Mouse (Mus musculus): Measurements from ENCODE around the gene Dlg2. TPM values are rescaled to one million over a fixed set of nuclear protein-coding genes. Genes with fewer than 3 reads are reported as not detected.

The Dlg2 gene
- polyA plus RNA-seq, 1 experiment: 6.0 TPM

DNA sequence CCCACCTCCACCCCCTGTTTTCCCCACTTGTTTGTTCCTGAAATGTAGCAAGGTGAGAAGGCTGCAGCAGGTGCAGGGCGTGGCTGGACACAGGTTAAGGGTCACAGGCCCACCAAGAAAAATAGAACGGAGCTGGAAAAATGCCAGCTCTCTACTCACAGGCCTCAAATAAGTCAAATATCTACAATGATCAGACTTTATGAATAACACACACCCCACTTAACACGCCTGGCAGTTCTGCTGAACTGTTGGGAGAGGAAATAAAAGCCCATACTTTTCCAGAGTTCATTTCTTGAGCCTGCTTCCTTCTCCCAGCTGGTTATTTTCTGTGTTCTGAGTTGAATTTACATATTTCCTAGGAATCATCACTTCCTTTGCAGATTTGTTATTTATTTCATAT is 967.4 kb downstream of the Dlg2 start:
- H3K27ac ChIP-seq (ENCODE audit: control insufficient read depth, insufficient read depth, low read length): no peak overlapping the region
- 79% methylated on average over 3 of the region's 3 CpGs for WGBS
- H3K4me3 ChIP-seq (ENCODE audit: control insufficient read depth, insufficient read depth, low read length): no peak overlapping the region
- TF ChIP-seq CTCF (IDR thresholded peaks at IDR 0.05; ENCODE audit: borderline replicate concordance, control insufficient read depth, extremely low read depth, insufficient read depth, low read length, poor library complexity) (no peak), POLR2A (IDR thresholded peaks at IDR 0.05; ENCODE audit: control insufficient read depth, extremely low read depth, insufficient read depth, low read length, poor library complexity) (no peak)
- H3K27me3 ChIP-seq (ENCODE audit: control insufficient read depth, insufficient read depth, low read length): no peaks in the 10 kb centered on the region
- no peak for DNase-seq
- H3K4me1 ChIP-seq (replicated peaks; ENCODE audit: control insufficient read depth, insufficient read depth, low read length): no peaks in the 10 kb centered on the region
- H3K36me3 ChIP-seq (ENCODE audit: control insufficient read depth, insufficient read depth, low read length): no peaks in the 10 kb centered on the region

DNA sequence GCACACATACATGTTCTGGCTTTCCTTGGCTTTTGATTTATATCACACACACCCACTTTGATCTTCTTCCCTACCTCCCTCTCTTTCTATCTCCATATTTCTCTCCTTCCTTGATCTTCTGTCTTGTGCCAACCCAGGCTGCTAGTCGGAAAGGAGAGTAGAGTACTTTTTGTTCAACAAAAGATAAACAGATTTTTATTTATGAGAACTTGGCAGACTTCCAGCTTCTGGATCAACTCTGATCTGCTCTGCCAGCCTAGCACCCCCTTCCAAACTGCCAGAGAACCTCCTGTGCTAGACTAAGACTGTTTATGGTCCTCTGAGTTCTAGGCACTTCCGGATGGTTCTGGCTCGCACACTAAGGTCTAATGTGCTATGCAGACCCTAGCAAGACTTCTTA is 968.3 kb downstream of the Dlg2 start:
- no peaks in the 10 kb centered on the region for H3K27me3 ChIP-seq (ENCODE audit: control insufficient read depth, insufficient read depth, low read length)
- H3K4me1 ChIP-seq (replicated peaks; ENCODE audit: control insufficient read depth, insufficient read depth, low read length): no peaks in the 10 kb centered on the region
- WGBS: 81% methylated on average over 3 of the region's 3 CpGs
- no peaks in the 10 kb centered on the region for H3K36me3 ChIP-seq (ENCODE audit: control insufficient read depth, insufficient read depth, low read length)
- TF ChIP-seq CTCF (IDR thresholded peaks at IDR 0.05; ENCODE audit: borderline replicate concordance, control insufficient read depth, extremely low read depth, insufficient read depth, low read length, poor library complexity) (no peak), POLR2A (IDR thresholded peaks at IDR 0.05; ENCODE audit: control insufficient read depth, extremely low read depth, insufficient read depth, low read length, poor library complexity) (no peak)
- no peak overlapping the region for H3K4me3 ChIP-seq (ENCODE audit: control insufficient read depth, insufficient read depth, low read length)
- H3K27ac ChIP-seq (ENCODE audit: control insufficient read depth, insufficient read depth, low read length): no peak overlapping the region
- DNase-seq: no peak

DNA sequence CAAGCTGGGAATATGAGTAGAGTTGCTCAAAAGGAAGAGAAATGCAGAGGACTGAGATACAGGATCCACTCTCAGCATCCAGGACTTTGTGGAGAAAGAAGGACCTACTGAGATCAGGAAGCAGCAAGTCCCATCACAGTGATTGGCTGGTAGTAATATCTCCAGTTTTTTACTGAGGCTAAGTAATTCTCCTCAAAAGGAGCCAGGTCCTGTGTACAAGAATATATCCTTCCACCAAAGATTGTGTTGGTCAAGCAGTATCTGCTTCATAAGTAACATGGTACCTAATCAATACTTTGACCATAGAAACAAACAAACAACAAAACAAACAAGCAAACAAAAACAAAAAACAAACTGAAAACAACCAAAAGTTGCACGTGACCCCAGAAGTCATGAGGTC is 980.3 kb downstream of the Dlg2 start:
- no peak for DNase-seq
- Histone ChIP-seq H3K27me3 (ENCODE audit: control insufficient read depth, insufficient read depth, low read length) (no peaks in the 10 kb centered on the region), H3K4me3 (ENCODE audit: control insufficient read depth, insufficient read depth, low read length) (no peak overlapping the region), H3K27ac (ENCODE audit: control insufficient read depth, insufficient read depth, low read length) (no peak overlapping the region), H3K4me1 (replicated peaks; ENCODE audit: control insufficient read depth, insufficient read depth, low read length) (no peaks in the 10 kb centered on the region), H3K36me3 (ENCODE audit: control insufficient read depth, insufficient read depth, low read length) (no peaks in the 10 kb centered on the region)
- 10% methylated on average over 1 of the region's 1 CpGs for WGBS
- no peak for TF ChIP-seq POLR2A (IDR thresholded peaks at IDR 0.05; ENCODE audit: control insufficient read depth, extremely low read depth, insufficient read depth, low read length, poor library complexity)
- no peak for TF ChIP-seq CTCF (IDR thresholded peaks at IDR 0.05; ENCODE audit: borderline replicate concordance, control insufficient read depth, extremely low read depth, insufficient read depth, low read length, poor library complexity)

DNA sequence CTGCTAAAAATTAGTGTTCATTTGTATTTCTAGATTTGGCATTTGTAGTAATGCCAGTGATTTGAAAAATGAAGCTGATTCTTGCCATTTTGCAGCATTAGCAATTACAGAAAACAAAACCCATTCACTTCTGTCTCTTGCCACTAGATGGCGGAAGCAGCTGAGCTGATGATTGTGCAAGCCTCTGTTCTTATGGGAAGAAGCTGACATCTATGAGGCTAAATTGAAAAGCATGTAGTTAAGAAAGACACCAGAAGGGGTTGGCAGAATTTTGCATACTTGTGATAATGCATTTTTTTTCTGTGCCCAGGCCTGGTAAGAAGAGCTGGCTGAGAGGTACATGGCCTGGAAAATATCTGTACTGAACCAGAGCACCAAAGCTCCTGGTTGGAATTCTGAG is 980.7 kb downstream of the Dlg2 start:
- peak; percentile 8 for DNase-seq
- 0% methylated on average over 1 of the region's 1 CpGs for WGBS

DNA sequence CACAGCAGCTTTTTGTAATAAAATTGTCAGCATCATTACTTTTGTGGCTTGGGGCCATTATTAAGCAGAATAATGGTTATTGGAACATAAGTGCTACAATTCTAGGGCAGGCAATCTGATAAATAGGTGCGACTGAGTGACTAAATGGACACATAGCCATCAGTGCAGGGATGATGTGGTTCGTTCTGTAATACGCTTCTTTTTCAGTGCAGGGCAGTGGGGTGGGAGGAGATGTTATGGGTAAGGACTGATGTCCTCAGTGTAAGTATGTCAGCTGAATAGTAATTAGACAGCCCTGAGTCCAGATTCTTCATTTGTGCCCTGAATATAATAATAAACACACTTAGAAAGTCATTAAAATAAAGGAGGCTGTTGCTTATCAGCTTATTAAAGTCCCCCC is 984.9 kb downstream of the Dlg2 start:
- H3K27me3 ChIP-seq (ENCODE audit: control insufficient read depth, insufficient read depth, low read length): no peaks in the 10 kb centered on the region
- no peak overlapping the region for H3K27ac ChIP-seq (ENCODE audit: control insufficient read depth, insufficient read depth, low read length)
- H3K4me1 ChIP-seq (replicated peaks; ENCODE audit: control insufficient read depth, insufficient read depth, low read length): no peaks in the 10 kb centered on the region
- H3K36me3 ChIP-seq (ENCODE audit: control insufficient read depth, insufficient read depth, low read length): no peaks in the 10 kb centered on the region
- no peak for TF ChIP-seq CTCF (IDR thresholded peaks at IDR 0.05; ENCODE audit: borderline replicate concordance, control insufficient read depth, extremely low read depth, insufficient read depth, low read length, poor library complexity)
- TF ChIP-seq POLR2A (IDR thresholded peaks at IDR 0.05; ENCODE audit: control insufficient read depth, extremely low read depth, insufficient read depth, low read length, poor library complexity): no peak
- WGBS: 98% methylated on average over 3 of the region's 3 CpGs
- H3K4me3 ChIP-seq (ENCODE audit: control insufficient read depth, insufficient read depth, low read length): no peak overlapping the region
- no peak for DNase-seq

More for the DNA sequence above, 980.7 kb downstream of the Dlg2 start:
- Histone ChIP-seq H3K27ac (ENCODE audit: control insufficient read depth, insufficient read depth, low read length) (no peak overlapping the region), H3K4me3 (ENCODE audit: control insufficient read depth, insufficient read depth, low read length) (no peak overlapping the region), H3K4me1 (replicated peaks; ENCODE audit: control insufficient read depth, insufficient read depth, low read length) (no peaks in the 10 kb centered on the region), H3K36me3 (ENCODE audit: control insufficient read depth, insufficient read depth, low read length) (no peaks in the 10 kb centered on the region), H3K27me3 (ENCODE audit: control insufficient read depth, insufficient read depth, low read length) (no peaks in the 10 kb centered on the region)
- TF ChIP-seq POLR2A (IDR thresholded peaks at IDR 0.05; ENCODE audit: control insufficient read depth, extremely low read depth, insufficient read depth, low read length, poor library complexity) (no peak), CTCF (IDR thresholded peaks at IDR 0.05; ENCODE audit: borderline replicate concordance, control insufficient read depth, extremely low read depth, insufficient read depth, low read length, poor library complexity) (no peak)

DNA sequence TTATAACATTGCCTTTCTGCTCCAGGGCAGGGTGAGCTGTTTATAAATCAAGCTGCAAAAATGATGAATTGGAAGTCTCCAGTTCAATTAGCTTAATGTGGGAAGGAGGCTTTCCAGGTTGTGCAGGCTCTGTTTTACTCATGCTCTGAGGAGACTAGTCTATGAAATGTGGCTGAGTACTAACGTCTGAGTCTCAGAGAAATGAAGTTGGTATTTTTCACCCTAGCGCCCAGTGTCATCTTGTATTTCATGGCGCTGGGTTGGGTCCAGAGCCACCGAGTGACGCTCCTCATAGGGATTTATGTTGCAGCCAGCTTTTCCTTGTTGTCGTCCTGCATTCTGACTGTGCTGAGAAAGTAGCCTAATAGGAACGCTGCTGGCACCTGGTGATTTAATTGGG is 986.8 kb downstream of the Dlg2 start:
- Histone ChIP-seq H3K4me3 (ENCODE audit: control insufficient read depth, insufficient read depth, low read length) (no peak overlapping the region), H3K36me3 (ENCODE audit: control insufficient read depth, insufficient read depth, low read length) (no peaks in the 10 kb centered on the region), H3K27me3 (ENCODE audit: control insufficient read depth, insufficient read depth, low read length) (no peaks in the 10 kb centered on the region), H3K4me1 (replicated peaks; ENCODE audit: control insufficient read depth, insufficient read depth, low read length) (no peaks in the 10 kb centered on the region), H3K27ac (ENCODE audit: control insufficient read depth, insufficient read depth, low read length) (no peak overlapping the region)
- WGBS: 84% methylated on average over 7 of the region's 7 CpGs
- no peak for DNase-seq
- no peak for TF ChIP-seq CTCF (IDR thresholded peaks at IDR 0.05; ENCODE audit: borderline replicate concordance, control insufficient read depth, extremely low read depth, insufficient read depth, low read length, poor library complexity)
- no peak for TF ChIP-seq POLR2A (IDR thresholded peaks at IDR 0.05; ENCODE audit: control insufficient read depth, extremely low read depth, insufficient read depth, low read length, poor library complexity)

DNA sequence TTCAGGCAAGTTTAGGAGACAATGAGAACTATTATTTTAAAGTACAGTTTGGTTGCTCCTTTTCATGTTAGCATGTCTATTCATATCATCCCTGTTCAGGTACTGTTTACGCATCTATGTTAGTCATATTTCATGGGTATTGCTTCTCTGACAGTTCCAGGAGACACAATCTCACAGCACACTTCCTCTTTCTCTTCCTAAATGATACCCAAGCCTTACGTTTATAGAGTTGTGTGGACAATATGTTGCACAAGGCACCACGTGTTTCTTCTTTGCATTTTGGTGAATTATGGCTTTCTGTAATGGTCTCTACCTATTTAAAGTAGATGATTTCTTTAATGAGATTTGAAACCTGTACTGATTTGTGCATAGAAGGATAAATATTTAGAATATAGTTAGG is 990.6 kb downstream of the Dlg2 start:
- TF ChIP-seq CTCF (IDR thresholded peaks at IDR 0.05; ENCODE audit: borderline replicate concordance, control insufficient read depth, extremely low read depth, insufficient read depth, low read length, poor library complexity): no peak
- Histone ChIP-seq H3K4me1 (replicated peaks; ENCODE audit: control insufficient read depth, insufficient read depth, low read length) (no peaks in the 10 kb centered on the region), H3K27ac (ENCODE audit: control insufficient read depth, insufficient read depth, low read length) (no peak overlapping the region), H3K36me3 (ENCODE audit: control insufficient read depth, insufficient read depth, low read length) (no peaks in the 10 kb centered on the region), H3K4me3 (ENCODE audit: control insufficient read depth, insufficient read depth, low read length) (no peak overlapping the region), H3K27me3 (ENCODE audit: control insufficient read depth, insufficient read depth, low read length) (no peaks in the 10 kb centered on the region)
- WGBS: 23% methylated on average over 3 of the region's 3 CpGs
- no peak for DNase-seq
